Mouse (Mus musculus): ENCODE measurements around the gene Gm20878.
"Not testable (repeated sequence)": the region's sequence is repeated elsewhere in the genome, so short reads cannot be mapped to it uniquely, and the experiment has no call there.

The Gm20878 gene

DNA sequence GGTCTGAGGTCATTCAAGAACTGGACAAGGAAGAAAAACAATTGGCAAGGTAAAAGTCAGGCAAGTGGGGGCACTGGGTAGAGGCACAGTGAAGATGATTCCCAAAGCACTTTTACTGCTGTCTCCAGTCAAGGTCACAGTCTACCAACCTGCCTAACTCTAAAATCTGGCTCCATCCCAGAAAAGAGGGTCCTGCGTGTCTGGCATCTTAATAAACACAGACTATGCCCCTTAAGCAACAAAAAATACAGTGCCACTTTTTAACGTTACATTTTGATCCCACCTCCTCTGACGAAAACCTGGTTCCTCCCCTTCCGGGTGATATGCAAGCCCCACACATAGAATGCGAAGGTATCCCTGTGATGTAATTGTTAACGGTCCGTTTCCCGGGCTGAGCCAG lies at the start of gene Gm20878:
Gene Gm20878 (plus strand): TSS at position 301 of the 400 bp plus-strand sequence.
- not testable (repeated sequence) for DNase-seq (ENCODE audit: low spot score)

DNA sequence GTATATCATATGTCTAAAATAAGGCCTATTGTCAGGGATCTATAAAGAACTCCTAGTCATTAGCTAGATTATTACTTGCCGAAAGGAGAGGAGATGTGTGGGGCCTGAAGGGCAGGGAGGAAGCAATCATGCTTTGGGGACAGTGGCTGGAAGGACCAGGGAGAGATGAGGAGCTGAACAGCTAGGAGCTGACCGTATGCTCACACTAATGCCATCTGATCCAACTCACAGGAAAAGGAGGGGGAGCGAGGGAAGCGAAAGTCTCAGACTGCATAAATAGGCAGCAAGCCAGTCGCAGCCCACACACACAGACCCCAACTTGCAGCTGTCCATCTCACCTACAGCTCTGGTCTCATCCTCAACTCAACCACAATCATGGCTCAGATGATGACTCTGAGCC lies 38.1 kb upstream of the Gm20878 start, which contains the start of gene Gm21541:
Gene Gm21541 (plus strand): TSS at position 301 of the 400 bp plus-strand sequence.
- DNase-seq (ENCODE audit: low spot score) = not testable (repeated sequence)

DNA sequence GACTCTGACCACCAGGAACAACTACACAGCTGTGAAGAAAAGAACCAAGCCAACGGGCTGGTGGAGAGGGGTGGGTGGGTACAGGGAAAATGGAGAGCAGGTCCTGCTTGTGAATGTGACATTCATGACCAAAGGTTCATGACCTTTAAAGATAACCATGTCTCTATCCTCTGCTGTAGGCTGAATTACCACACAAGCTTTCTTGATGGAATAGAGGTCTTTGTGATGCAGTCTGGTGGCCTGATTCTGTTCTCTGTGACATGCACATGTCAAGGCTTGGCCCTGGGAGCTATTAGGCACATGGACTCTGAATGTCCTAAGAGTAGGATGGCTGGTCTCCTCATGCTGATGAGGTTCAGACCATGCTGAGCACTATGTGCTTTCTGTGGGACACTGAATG lies 24.4 kb downstream of the Gm20878 start, which contains the start of gene Fam205a4:
Gene Fam205a4 (plus strand): TSS at position 301 of the 400 bp plus-strand sequence.
- DNase-seq (ENCODE audit: low spot score) = not testable (repeated sequence)

All from urinary bladder, postnatal 25 days (tissue).